Mouse (Mus musculus) C2C12 (cell line): ENCODE results near the gene Gtf2f1.

ENCODE experiments used
- CTCF ChIP-seq: IDR thresholded peaks from one replicate; pipeline ENCODE4 v1.5.1; 2011; ENCODE audit not compliant: control insufficient read depth, insufficient read depth, insufficient read length
- FOSL1 ChIP-seq: IDR thresholded peaks from one replicate; pipeline ENCODE4 v1.8.0; 2011; ENCODE audit warnings: mild to moderate bottlenecking, low read length; ENCODE audit not compliant: poor library complexity, insufficient read depth, severe bottlenecking
- MAX ChIP-seq: IDR thresholded peaks from one replicate; pipeline ENCODE4 v1.6.1; 2011; ENCODE audit warnings: mild to moderate bottlenecking, control low read depth
- MYOD1 ChIP-seq: IDR thresholded peaks from one replicate; pipeline ENCODE4 v1.6.1; 2011; ENCODE audit warnings: low read depth; ENCODE audit not compliant: control insufficient read depth, insufficient read length
- MYOG ChIP-seq: IDR thresholded peaks from one replicate; pipeline ENCODE4 v1.6.1; 2011; ENCODE audit not compliant: control insufficient read depth, insufficient read length; ENCODE audit errors: extremely low read depth
- USF1 ChIP-seq: IDR thresholded peaks from one replicate; pipeline ENCODE4 v1.6.1; 2011; ENCODE audit warnings: low read depth, mild to moderate bottlenecking, control low read depth, moderate library complexity

GRCm38 (mm10) chr17:56984886-56985285, 26.2 kb downstream of the Gtf2f1 start:
- TF ChIP-seq CTCF, result no peak
- TF ChIP-seq MYOD1, result no peak
- no peak for TF ChIP-seq MAX
- TF ChIP-seq FOSL1, result no peak
- no peak for TF ChIP-seq USF1
- no peak for TF ChIP-seq MYOG
